Mouse (Mus musculus): ENCODE data around the gene Plcxd1.
A peak's percentile ranks its signal among the peaks of the same experiment; 100 is the strongest.
"Not testable (repeated sequence)": the region's sequence is repeated elsewhere in the genome, so short reads cannot be mapped to it uniquely, and the experiment has no call there.

Gene Plcxd1

DNA sequence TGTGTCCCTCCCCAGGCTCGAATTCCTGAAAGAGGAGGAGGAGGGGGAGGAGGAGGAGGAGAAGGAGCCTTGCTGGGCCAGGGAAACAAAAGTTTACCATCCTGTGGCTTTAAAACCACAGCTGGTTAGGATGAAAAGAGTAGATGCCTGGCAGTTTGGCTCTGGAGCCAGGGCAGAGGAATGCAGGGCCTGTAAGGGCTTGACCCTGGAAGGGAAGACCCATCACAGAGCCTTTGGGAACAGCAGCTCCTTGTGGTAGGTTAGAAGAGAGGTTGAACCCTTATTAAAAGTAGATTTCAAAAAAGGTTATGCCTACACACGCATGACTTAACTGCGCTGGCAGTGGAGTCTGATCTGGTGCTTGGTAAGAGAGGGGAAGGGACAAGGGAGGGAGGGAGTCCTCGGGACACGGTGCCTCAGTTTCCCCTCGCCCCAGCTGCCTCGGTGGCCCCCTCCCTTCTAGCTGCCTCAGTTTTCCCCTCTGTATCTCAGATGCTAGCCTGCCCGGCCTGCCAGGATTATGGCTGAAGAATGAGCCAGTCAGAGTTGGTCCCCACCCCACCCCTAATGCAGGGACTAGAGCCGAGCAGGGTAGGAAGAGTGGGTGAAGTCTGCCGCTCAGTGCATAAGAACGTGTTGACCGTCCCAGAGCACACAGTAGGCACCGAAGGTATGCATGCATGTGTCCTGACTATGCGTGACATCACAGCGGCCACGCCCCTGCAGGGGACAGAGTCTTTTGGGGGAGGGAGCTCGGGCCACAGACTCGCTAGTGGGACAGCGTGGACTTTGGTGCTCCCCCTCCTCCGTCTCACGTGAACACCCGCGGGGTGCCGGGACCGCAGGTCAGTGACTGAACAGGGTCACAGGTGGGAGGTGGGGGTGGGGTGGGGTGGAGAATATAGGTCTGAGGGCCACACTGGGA is at the start of gene Plcxd1:
Plcxd1 (plus strand) TSS at position 314 of the 925 bp plus-strand sequence.
- DNase-seq (ENCODE audit: low read depth, low spot score), result no peak

DNA sequence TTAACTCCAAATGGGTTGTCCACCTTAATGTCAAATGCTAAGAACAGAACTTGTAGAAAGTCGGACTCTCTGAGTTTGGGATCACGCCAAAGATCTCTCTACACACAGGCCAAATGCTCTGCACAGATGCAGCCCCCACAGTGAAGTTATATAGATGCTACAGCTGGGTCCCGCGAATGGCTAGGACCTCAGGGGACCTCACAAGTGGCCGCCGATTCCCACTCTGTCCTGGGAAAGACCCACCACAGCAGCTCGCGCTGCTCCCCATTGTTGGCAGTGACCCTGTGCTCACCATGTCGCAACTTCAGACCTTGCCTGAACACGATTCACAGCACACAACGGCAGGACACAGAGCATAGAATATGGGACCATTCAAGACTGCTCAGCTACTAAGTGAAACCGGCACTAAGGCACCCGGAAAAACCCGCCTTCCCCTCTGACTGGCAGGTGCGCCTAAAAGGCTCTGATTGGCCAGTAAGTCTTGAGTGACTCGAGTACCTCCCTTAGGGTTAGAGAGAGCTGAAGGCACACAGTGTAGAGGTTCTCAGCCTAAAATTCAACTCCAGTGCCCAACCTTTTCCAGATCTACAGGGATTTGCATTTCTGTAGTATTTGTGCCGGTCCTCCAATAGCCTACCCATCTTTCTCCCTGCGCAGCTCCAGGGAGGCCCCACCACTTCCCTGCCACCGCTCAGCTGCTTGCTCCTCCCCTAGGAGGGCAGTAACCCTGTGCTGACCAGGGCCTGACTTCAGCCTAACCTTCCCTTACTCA is 41.9 kb upstream of the Plcxd1 start:
- peak; percentile 71 for DNase-seq (ENCODE audit: low read depth, low spot score)

DNA sequence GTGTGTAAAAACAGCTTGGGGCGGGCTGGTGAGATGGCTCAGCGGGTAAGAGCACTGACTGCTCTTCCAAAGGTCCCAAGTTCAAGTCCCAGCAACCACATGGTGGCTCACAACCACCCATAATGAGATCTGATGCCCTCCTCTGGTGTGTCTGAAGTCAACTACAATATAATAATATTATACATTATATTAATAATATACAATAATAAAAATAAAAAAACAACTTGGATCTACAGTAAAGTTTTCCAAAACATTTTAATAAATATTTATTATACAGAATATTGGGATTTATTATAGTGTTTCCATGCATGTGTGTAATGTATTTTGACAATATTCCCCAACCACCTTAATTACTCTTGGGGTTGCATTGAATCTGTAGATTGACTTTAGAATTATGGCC is 27.4 kb upstream of the Plcxd1 start, which contains the start of gene Gm17655:
Gm17655 (minus strand) TSS at position 101 of the 400 bp plus-strand sequence.
- not testable (repeated sequence) for DNase-seq (ENCODE audit: low read depth, low spot score)

DNA sequence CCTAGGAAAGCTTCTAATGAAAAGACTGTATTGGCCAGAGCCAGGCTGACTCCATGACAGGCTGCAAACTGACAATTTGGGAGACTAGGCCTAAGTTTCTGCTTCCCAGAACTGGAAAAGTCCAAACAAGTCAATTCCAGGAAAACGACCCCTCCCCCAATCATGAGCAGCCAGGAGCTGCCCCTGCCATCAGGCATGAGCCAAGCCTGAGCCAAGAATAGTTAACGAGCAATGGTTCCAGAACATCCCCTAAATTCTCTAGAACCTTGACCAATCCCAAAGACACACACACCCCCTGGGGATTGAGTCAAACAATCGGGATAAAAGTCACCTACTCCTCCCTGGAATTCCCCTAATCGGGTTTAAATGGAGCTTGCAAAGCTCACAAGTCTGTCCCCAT is 16.8 kb upstream of the Plcxd1 start:
- DNase-seq (ENCODE audit: low read depth, low spot score), result no peak

DNA sequence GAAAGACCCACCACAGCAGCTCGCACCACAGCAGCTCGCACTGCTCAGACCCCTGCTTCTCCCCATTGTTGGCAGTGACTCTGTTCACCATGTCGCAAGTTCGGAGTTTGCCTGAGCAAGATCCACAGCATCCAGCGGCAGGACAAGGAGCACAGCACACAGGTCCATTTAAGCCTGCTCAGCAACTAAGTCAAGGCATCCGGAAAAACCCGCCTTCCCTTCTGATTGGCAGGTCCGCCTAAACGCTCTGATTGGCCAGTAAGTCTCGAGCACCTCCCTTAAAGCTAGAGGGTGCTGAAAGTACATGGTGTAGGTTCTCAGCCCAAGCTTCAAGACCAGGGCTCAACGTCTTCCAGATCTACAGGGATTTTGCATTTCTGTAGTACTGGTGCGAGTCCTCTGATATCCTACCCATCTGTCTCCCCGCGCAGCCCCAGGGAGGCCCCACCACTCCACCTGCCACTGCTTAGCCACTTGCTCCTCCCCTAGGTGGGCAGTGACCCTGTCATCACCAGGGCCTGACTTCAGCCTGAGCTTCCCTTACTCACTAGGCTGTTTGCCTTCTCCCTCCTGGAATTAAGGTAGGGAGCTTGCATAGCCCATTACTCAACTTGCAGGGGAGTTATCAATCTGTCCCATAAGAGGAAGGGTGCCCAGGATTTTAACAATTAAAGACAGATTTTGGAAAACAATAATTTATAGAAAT is 13.5 kb upstream of the Plcxd1 start:
- DNase-seq (ENCODE audit: low read depth, low spot score), result no peak

DNA sequence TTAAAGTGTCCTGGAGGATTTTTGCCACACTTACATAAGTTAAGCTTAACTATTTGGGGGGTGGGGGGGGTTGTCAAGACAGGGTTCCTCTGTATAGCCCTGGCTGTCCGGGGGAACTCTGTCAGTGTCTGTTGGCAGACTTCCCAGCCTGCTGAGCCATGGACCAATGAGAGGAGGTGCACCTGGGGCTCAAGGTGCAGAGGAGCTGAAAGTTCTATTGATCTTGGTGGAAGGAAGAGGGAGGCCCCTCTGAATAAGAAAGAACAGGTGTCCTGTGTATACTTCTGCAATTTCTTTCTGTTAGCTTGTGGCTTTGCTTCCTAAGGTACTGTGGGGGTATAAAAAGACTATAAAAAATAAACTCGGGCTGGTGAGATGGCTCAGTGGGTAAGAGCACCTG is 8.2 kb upstream of the Plcxd1 start:
- no peak for DNase-seq (ENCODE audit: low read depth, low spot score)

DNA sequence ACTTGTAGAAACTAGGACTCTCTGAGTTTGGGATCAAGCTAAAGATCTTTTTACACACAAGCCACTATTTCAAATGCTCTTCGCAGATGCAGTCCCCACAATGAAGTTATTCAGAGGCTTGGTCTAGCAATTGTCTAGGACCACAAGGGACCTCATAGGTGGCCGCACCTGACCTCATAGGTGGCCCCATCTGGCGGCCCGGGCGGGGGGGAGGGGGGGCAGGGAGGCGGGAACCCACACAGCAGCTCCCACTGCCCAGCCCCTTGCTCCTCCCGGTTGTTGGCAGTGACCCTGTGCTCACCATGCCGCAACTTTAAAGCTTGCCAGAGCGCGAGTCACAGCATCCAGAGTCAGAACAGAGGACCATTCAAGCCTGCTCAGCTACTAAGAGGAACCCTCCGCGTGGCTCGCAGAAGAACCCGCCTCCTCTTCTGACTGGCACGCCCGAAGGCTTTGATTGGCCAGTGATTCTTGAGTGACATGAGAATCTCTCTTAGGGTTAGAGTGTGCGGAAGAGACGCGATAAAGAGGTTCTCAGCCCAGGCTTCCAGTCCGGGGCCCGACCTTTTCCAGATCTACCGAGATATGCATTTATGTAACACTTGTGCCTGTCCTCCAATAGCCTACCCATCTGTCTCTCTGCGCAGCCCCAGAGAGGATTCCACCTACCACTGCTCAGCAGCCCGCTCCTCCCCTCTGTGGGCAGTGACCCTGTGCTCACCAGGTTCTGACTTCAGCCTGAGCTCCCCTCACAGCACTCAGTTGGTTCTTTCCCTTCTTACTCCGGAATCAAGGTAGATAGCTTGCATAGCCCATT is 5.5 kb upstream of the Plcxd1 start, which contains the start of gene Gm35315:
Gm35315 (minus strand) TSS at position 391 of the 817 bp plus-strand sequence.
- peak; percentile 80 for DNase-seq (ENCODE audit: low read depth, low spot score)

DNA sequence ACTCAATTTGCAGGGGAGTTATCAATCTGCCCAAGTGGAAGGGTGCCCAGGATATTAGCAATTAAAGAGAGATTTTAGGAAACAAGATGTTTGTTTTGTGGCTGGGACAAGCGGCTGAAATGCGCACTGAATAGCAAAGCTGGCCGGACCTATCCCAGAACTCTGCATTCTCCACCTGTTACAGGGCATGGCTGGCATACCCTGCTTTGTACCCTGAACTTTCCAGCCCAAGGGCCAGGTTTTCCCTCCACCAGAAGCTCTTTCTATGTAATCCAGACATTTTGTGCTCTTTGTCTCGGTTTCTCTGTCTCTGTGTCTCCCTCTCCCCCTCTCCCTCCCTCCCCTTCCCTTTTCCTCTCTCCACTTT is 4.9 kb upstream of the Plcxd1 start:
- DNase-seq (ENCODE audit: low read depth, low spot score), result no peak

DNA sequence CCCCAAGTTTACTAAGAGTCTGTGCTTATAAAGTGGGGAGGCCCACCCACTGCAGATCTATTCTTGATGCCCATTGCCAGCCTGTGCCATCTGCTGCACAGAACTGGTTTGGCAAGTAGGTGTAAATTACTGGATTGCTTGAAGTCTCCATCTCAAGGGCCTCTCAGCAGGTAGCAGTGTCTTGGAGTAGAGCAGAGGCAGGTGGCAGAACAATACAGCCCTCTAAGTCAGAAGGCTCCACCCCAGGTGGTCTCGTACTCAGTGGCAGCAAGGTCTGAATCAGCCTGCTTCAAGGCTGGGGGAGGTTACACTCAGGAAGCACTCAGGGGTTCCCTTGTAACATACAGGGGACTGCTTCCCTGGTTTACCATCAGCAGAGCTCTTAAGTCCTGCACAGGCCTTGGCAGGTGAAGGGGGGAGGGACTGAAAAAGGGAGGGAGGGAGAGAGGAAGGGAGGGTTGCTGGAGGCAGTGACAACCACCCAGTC is 735 bp upstream of the Plcxd1 start:
- no peak for DNase-seq (ENCODE audit: low read depth, low spot score)

DNA sequence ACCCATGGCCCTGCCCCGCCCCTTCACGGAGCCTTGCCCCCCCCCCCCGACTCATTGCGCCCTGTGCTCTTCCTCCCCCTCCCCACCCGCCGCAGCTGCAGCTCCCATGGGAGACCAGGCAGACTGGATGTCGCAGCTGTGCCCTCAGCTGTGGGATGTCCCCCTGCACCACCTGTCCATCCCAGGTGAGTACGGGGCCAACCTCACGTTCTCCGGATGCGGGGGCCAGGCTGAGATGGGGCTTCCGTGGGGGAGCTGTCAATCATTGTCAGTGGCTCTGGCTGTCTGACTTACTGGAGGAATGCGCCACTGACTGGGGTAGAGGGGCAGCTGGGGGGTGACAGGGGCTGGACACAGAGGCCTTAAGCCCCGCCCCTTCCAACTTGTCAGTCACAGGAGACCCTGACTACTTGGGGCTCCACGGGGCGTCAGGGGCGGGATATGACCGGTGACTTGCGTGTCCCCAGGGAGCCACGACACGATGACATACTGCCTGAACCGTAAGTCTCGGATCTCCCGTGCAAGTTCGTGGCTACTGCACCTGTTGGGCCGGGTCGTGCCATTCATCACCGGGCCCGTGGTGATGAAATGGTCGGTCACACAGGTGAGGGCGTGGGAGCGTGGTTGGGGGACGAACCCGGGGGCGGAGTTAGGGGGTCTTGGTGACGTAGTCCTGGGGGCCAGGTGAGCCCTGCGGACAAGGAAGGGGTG is 1.3 kb downstream of the Plcxd1 start:
- DNase-seq (ENCODE audit: low read depth, low spot score), result no peak

DNA sequence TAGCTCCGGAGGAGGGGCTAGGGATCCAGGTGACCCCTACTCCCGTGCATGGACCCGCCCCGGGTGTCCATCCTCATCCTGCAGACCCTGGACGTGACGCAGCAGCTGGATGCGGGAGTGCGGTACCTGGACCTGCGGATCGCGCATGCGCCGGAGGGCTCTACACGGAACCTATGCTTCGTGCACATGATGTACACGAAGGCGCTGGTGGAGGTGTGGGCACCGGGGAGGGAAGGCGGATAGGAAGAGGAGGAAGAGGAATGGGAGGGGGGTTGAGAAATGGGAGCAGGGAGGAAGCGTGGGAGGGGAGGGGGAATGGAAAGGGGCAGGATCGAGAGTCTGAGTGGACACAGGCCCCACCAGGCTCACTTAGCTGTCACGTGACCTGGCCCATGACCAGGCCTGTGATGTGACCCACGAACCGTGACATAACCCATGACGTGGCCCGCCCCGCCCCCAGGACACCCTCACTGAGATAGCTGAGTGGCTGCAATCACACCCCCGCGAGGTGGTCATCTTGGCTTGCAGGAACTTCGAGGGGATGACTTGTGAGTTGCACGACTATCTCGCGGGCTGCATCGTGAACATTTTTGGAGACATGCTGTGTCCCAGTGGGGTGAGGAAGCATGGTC is 2.1 kb downstream of the Plcxd1 start:
- no peak for DNase-seq (ENCODE audit: low read depth, low spot score)

DNA sequence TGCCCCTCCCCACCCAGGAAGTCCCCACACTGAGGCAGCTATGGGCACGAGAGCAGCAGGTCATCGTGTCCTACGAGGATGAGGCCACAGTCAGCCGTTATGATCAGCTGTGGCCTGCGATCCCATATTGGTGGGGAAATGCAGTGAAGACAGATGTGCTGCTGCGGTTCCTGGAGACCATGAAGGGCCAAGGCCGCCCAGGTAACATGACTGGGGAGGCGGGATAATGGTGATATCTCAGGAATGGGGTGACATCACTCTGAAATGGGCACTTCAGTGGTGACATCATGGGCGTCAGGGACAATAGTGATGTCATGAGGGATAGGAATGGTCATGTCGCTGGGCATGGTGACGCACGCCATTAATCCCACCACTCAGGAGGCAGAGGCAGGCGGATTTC is 2.7 kb downstream of the Plcxd1 start:
- DNase-seq (ENCODE audit: low read depth, low spot score), result no peak

DNA sequence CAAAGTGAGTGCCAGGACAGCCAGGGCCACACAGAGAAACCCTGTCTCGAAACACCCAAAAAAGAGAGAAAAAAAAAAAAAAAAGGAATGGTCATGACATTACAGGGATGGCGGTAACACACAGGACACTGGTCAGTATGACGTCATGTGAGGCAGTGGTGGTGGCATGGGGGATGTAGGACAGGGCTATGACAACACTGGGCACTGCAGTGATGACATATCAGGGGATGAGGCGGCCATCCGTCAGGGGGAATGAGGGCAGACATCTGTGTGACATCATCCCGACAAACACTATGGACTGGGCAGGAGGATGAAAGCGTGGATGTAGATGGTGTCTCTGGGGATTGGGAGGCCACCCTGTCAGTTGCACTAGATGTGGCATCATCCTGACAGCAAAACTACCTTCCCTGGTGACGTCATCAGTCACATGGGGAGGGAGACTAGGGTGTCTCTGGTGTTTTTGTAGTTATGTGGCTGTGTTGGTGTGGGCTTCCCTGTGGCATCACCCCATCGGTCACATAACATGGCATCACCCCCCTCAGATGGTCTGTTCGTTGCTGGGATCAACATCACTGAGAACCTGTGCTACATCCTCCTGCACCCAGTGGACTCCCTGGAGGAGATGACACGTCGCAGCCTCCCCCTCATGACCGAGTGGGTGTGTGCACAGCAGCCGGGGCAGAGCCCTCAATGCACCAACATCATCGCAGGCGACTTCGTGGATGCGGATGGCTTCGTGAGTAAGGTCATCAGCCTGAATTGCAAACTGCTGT is 3.3 kb downstream of the Plcxd1 start:
- DNase-seq (ENCODE audit: low read depth, low spot score), result no peak

DNA sequence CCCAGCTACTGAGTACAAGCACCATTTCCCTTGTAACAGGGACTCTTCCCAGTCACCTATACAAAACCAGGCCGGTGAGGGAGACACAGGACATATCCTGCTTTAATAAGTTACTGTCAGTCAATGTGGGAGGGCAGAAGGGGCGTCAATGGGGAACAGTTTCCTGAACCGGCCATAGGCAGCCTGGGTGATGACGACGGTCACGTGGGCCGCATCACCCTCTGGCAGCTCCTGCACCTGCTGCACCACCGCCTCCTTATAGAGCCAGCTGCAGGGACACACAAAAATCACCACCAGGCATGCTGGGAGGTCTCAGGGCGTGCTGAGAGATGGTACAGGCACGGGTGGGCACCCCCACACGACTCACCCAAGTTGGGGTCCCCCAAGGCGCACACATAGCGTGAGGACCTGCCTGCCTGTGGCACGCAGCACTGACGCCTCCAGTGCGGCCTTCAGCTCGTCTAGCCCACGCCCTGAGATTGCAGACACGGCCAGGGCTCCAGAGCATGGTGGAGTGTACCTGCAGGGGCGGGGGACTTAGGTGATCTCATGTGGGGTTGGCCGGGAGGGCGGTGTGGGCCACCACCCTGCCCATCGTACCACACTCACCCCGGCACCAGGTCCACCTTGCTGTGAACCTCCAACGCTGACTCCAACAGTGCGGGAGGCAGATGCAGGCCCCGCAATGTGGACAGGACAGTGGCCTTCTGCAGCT is 4.3 kb downstream of the Plcxd1 start:
- no peak for DNase-seq (ENCODE audit: low read depth, low spot score)

DNA sequence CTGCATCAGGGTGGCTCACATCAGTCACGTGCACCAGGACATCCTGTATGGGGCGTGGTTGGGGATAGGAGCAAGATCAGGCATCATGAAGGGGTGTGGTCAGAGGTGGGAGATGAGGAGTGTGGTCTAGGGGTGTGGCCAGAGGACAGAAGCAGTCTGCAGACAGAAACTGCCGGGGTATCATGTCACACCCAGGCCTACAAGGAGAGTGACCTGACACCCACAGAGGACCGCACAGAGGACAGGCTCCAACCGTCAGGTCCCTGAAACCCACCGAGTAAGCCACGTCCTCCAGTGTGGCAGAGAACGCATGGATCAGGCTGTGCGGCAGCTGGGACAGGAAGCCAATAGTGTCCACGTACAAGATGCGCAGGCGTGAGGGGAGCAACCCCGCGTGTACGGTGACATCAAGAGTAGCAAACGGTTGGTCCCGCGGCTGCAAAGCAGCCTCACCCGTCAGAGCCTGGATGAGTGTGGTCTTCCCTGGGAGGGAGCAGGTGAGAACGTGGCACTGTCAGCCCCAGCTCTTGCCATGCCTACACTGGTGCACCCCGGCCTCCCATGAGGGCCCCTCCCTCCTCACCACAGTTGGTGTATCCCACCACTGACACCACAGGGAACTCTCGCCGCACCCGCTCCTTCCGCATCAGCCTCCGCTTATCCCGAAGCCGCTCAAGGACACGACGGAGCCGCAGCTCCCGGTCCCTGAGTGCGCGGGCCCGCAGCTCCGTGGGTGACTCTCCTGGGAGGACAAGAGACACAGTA is 5.0 kb downstream of the Plcxd1 start:
- no peak for DNase-seq (ENCODE audit: low read depth, low spot score)

DNA sequence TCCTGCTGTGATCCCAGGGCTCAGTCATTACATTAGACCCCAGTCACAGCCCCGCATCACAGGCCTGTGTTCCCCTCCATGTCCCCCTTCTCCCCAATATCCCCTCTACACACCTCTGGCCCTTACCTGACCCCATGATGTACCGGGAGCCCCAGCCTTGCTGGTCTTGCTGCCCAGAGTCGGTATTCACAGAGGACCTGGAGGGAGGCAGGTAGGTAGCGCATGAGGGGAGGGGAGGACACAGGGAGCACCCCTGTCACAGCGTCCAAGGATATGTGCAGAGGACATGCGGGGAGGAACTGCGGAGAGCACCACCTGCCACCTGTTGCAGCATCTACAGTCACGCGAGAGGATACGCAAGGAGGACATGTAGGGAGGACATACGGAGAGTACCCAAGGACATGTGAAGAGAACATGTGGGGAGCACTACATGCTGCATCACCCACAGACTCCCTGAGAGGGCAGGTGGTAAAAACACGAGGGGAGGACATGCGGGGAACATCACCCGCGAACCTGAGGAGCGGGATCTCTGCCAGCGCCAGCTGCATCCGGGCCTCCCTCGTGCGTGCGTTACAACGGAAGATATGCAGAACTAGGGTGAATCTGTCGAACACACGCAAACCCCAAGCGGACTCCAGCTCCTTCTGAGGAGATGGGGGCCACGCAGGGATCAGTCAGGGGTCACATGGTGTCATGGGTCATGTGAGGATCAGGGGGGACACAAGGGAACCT is 6.5 kb downstream of the Plcxd1 start:
- DNase-seq (ENCODE audit: low read depth, low spot score), result no peak
